Mouse (Mus musculus) liver, adult 2 months (tissue): ENCODE measurements around the gene Polk.

Experiments used
- CTCF ChIP-seq: fragments of 200-500 bp; IDR thresholded peaks from 2 replicates; pipeline ENCODE4 v1.5.1; 2011; ENCODE audit warnings: low read depth, low read length, control low read depth
- POLR2A ChIP-seq: fragments of 200-500 bp; IDR thresholded peaks from 2 replicates; pipeline ENCODE4 v1.6.1; 2011; ENCODE audit warnings: low read length, control low read depth; ENCODE audit not compliant: insufficient read depth; ENCODE audit errors: extremely low read depth

DNA sequence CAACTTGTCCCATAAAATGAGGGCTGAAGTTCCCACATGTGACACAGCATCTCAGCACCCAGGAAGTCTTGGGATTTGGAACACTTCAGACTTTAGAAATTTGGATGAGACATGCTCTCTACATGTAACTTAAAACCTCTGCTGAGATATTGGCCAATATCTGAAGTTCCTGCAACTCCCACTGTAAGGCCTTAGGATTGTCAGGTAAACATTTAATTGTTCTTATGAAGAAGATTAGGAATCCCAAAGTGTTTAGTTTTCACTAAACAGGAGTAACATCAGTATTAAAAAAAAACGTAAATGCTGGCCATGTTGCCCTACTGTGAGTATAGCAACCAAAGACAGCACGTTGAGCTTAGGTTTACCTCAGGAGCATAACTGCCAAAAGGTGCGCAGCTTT lies 51.9 kb downstream of the Polk start, which contains the start of gene Gm17622:
- no peak for TF ChIP-seq CTCF
- no peak for TF ChIP-seq POLR2A
